Mouse (Mus musculus) lung, embryonic 14.5 days (tissue): Measurements from ENCODE around the gene Ddx58. TPM values are rescaled to one million over a fixed set of nuclear protein-coding genes. Genes with fewer than 3 reads are reported as not detected.

ENCODE experiments used
- ATAC-seq: fragments of 200-750 bp; cut with Nextera tagmentation; 2 replicates; pipeline ENCODE4 v1.8.0; 2017; ENCODE audit warnings: mild to moderate bottlenecking, moderate TSS enrichment, moderate library complexity; ENCODE audit not compliant: insufficient read depth
- DNase-seq: peaks from one replicate; pipeline ENCODE4 v3.0.0-alpha.2; 2015
- H3K27ac ChIP-seq: fragments of 300-500 bp; sonication (generic); 2 replicates; pipeline ENCODE4 v1.5.1; 2014; ENCODE audit warnings: low read depth, mild to moderate bottlenecking, moderate library complexity
- H3K27me3 ChIP-seq: fragments of 300-500 bp; sonication (generic); 2 replicates; pipeline ENCODE4 v1.6.1; 2014; ENCODE audit warnings: low read length, control low read depth; ENCODE audit not compliant: insufficient read depth
- H3K36me3 ChIP-seq: fragments of 300-500 bp; sonication (generic); 2 replicates; pipeline ENCODE4 v1.6.1; 2014; ENCODE audit warnings: control low read depth; ENCODE audit not compliant: insufficient read depth
- H3K4me1 ChIP-seq: fragments of 300-500 bp; sonication (generic); 2 replicates; pipeline ENCODE4 v1.6.1; 2014; ENCODE audit warnings: antibody characterized with exemption, control low read depth; ENCODE audit not compliant: insufficient read depth
- H3K4me2 ChIP-seq: fragments of 300-500 bp; sonication (generic); 2 replicates; pipeline ENCODE4 v1.6.1; 2014; ENCODE audit warnings: mild to moderate bottlenecking
- H3K4me3 ChIP-seq: fragments of 300-500 bp; sonication (generic); 2 replicates; pipeline ENCODE4 v1.5.1; 2014; ENCODE audit warnings: low read depth, low read length
- H3K9ac ChIP-seq: fragments of 300-500 bp; sonication (generic); 2 replicates; pipeline ENCODE4 v1.6.1; 2014
- H3K9me3 ChIP-seq: fragments of 300-500 bp; sonication (generic); 2 replicates; pipeline ENCODE4 v1.6.1; 2016; ENCODE audit warnings: low read depth, low read length, control low read depth
- CTCF ChIP-seq: IDR thresholded peaks from 2 replicates; pipeline ENCODE4 v1.5.1; 2016; ENCODE audit warnings: antibody characterized with exemption, low read depth
- WGBS: fragments of 180-500 bp; shearing (Covaris S2); extraction: QIAGEN DNeasy Blood & Tissue Kit; methylation state at CpG from one replicate; pipeline ENCODE4 v1.1.7; 2014; 5-methylcytosine and 5-hydroxymethylcytosine counted together
- polyA plus RNA-seq: library from polyadenylated mRNA; unstranded; fragments of >200 nt; fragmentation: Nextera tagmentation; extraction: Ambion mirVana; gene quantifications from 2 replicates; pipeline ENCODE4 v1.2.1, GENCODE M21; 2014

Ddx58 gene
- polyA plus RNA-seq, 1 experiment from 2014 or later: 7.6 TPM

- H3K36me3 ChIP-seq: peaks cover 19% of the 10 kb centered on the region; the same call in 1 of the 2 replicates
- no peak overlapping the region for H3K4me3 ChIP-seq
- H3K4me1 ChIP-seq: no peaks in the 10 kb centered on the region
- no peak overlapping the region for H3K9ac ChIP-seq
- TF ChIP-seq CTCF: no peak
- H3K4me2 ChIP-seq: no peak overlapping the region
- H3K9me3 ChIP-seq: no peaks in the 10 kb centered on the region
- H3K27ac ChIP-seq: no peak overlapping the region
- DNase-seq (no peak), ATAC-seq (no peak)
- no peaks in the 10 kb centered on the region for H3K27me3 ChIP-seq
- WGBS: 87% methylated on average over 22 of the region's 22 CpGs
Measured at GRCm38 (mm10) chr4:40205231-40205903, 34.3 kb downstream of the Ddx58 start.

- no peak for TF ChIP-seq CTCF
- Histone ChIP-seq H3K27me3 (no peaks in the 10 kb centered on the region), H3K9ac (no peak overlapping the region), H3K4me2 (no peak overlapping the region), H3K4me3 (no peak overlapping the region), H3K4me1 (no peaks in the 10 kb centered on the region), H3K36me3 (peaks cover 24% of the 10 kb centered on the region; the same call in 1 of the 2 replicates), H3K9me3 (no peaks in the 10 kb centered on the region), H3K27ac (no peak overlapping the region)
- DNase-seq: no peak
- 83% methylated on average over 3 of the region's 3 CpGs for WGBS
- ATAC-seq: no peak
Measured at GRCm38 (mm10) chr4:40204374-40204773, 35.3 kb downstream of the Ddx58 start.

- no peak for ATAC-seq
- TF ChIP-seq CTCF: no peak
- no peak overlapping the region for H3K4me2 ChIP-seq
- peaks cover 37% of the 10 kb centered on the region for H3K36me3 ChIP-seq
- H3K4me3 ChIP-seq: no peak overlapping the region
- H3K9me3 ChIP-seq: no peaks in the 10 kb centered on the region
- H3K27ac ChIP-seq: no peak overlapping the region
- no peak overlapping the region for H3K9ac ChIP-seq
- H3K4me1 ChIP-seq: no peaks in the 10 kb centered on the region
- WGBS: 92% methylated on average over 6 of the region's 6 CpGs
- no peaks in the 10 kb centered on the region for H3K27me3 ChIP-seq
- DNase-seq: no peak
Measured at GRCm38 (mm10) chr4:40202205-40202604, 37.4 kb downstream of the Ddx58 start.

- H3K4me1 ChIP-seq: no peaks in the 10 kb centered on the region
- H3K9me3 ChIP-seq: no peaks in the 10 kb centered on the region
- no peak for TF ChIP-seq CTCF
- no peak overlapping the region for H3K4me3 ChIP-seq
- no peak overlapping the region for H3K9ac ChIP-seq
- H3K4me2 ChIP-seq: no peak overlapping the region
- no peak for DNase-seq
- H3K36me3 ChIP-seq: peaks cover 61% of the 10 kb centered on the region
- WGBS: 88% methylated on average over 2 of the region's 2 CpGs
- ATAC-seq: no peak
- no peaks in the 10 kb centered on the region for H3K27me3 ChIP-seq
- no peak overlapping the region for H3K27ac ChIP-seq
Measured at GRCm38 (mm10) chr4:40195336-40195735, 44.3 kb downstream of the Ddx58 start.

GRCm38 (mm10) chr4:40193461-40193860 is 46.2 kb downstream of the Ddx58 start:
- WGBS: 83% methylated on average over 9 of the region's 9 CpGs

GRCm38 (mm10) chr4:40192246-40192645 is 47.4 kb downstream of the Ddx58 start:
- no peak overlapping the region for H3K27ac ChIP-seq
- 59% methylated on average over 2 of the region's 2 CpGs for WGBS
- H3K36me3 ChIP-seq: peaks cover 72% of the 10 kb centered on the region
- H3K4me1 ChIP-seq: no peaks in the 10 kb centered on the region
- no peak for TF ChIP-seq CTCF
- H3K9me3 ChIP-seq: no peaks in the 10 kb centered on the region
- H3K9ac ChIP-seq: no peak overlapping the region
- H3K4me3 ChIP-seq: no peak overlapping the region
- H3K27me3 ChIP-seq: no peaks in the 10 kb centered on the region
- no peak for DNase-seq
- ATAC-seq: no peak
- H3K4me2 ChIP-seq: no peak overlapping the region

More at GRCm38 (mm10) chr4:40193461-40193860, 46.2 kb downstream of the Ddx58 start:
- DNase-seq (no peak), ATAC-seq (no peak)
- Histone ChIP-seq H3K9me3 (no peaks in the 10 kb centered on the region), H3K4me3 (no peak overlapping the region), H3K4me1 (no peaks in the 10 kb centered on the region), H3K36me3 (peaks cover 74% of the 10 kb centered on the region), H3K4me2 (no peak overlapping the region), H3K27me3 (no peaks in the 10 kb centered on the region), H3K9ac (no peak overlapping the region), H3K27ac (no peak overlapping the region)
- TF ChIP-seq CTCF: no peak

GRCm38 (mm10) chr4:40187956-40188355 is 51.7 kb downstream of the Ddx58 start:
- no peak for ATAC-seq
- Histone ChIP-seq H3K27me3 (no peaks in the 10 kb centered on the region), H3K4me3 (no peak overlapping the region), H3K36me3 (peaks cover 79% of the 10 kb centered on the region), H3K4me1 (no peaks in the 10 kb centered on the region), H3K9ac (no peak overlapping the region), H3K9me3 (no peaks in the 10 kb centered on the region), H3K27ac (no peak overlapping the region), H3K4me2 (no peak overlapping the region)
- WGBS: 71% methylated on average over 7 of the region's 7 CpGs
- peak; percentile 13 for DNase-seq
- TF ChIP-seq CTCF: no peak
